In genomic region chr6:136881678-136882077, GRCm38 (mm10) we compare ENCODE assay signal across 17 mouse cellular contexts. TPM values are rescaled to one million over a fixed set of nuclear protein-coding genes. Genes with fewer than 3 reads are reported as not detected.
"Had no signal": no experiment of that assay in that cellular context is flagged by ENCODE, and none has a peak within 500 bp of the region (broad histone marks: within the 10 kb centered on the region; RNA-seq: fewer than 3 reads in every experiment).

No protein-coding gene starts in this region.

- H3K4me1 ChIP-seq: midbrain, embryonic 12.5 days; neural tube, embryonic 13.5 days had no signal

- ATAC-seq: midbrain, embryonic 16.5 days had no signal

- H3K27ac ChIP-seq: layer of hippocampus, adult 2 months; midbrain, embryonic 12.5 days; neural tube, embryonic 13.5 days had no signal

- H3K4me3 ChIP-seq: layer of hippocampus, adult 2 months; midbrain, embryonic 12.5 days; neural tube, embryonic 13.5 days had no signal

- H3K9ac ChIP-seq: midbrain, embryonic 12.5 days; neural tube, embryonic 13.5 days had no signal

- H3K9me3 ChIP-seq: midbrain, embryonic 12.5 days; neural tube, embryonic 13.5 days had no signal

- H3K27me3 ChIP-seq: midbrain, embryonic 12.5 days; neural tube, embryonic 13.5 days had no signal

- DNase-seq: kidney, adult 11 months; kidney, postnatal 10 days; kidney, postnatal 4 days; left cerebral cortex, postnatal 4 days; retina, postnatal 1 day; right cerebral cortex, postnatal 4 days; spleen, adult 18-20 months; thymus, adult 18-20 months; thymus, postnatal 14 days had no signal

- H3K4me2 ChIP-seq: midbrain, embryonic 12.5 days; neural tube, embryonic 13.5 days had no signal

- H3K36me3 ChIP-seq: midbrain, embryonic 12.5 days; neural tube, embryonic 13.5 days had no signal

RNA-seq across cellular contexts. Expression of gene Mgp, which starts 6.1 kb away (rescaled TPM):
- total RNA-seq: megakaryocyte-erythroid progenitor cell, adult 5-6 weeks had no signal

RNA-seq across cellular contexts. Expression of gene Art4, which starts 24.1 kb away (rescaled TPM):
- total RNA-seq: layer of hippocampus, adult 2 months; left cerebral cortex, postnatal 4 days had no signal

RNA-seq across cellular contexts. Expression of gene Erp27, which starts 40.3 kb away (rescaled TPM):
- polyA plus RNA-seq: midbrain, embryonic 12.5 days; neural tube, embryonic 13.5 days had no signal

RNA-seq across cellular contexts. Expression of gene Pde6h, which starts 42.0 kb away (rescaled TPM):
- polyA plus RNA-seq: intestine, embryonic 14.5 days; liver, embryonic 16.5 days; midbrain, embryonic 12.5 days; neural tube, embryonic 13.5 days had no signal

RNA-seq across cellular contexts. Expression of gene Smco3, which starts 46.4 kb away (rescaled TPM):
- total RNA-seq: liver, adult 2 months had no signal
- polyA plus RNA-seq: liver, adult 2 months; liver, embryonic 16.5 days had no signal
